Mouse (Mus musculus) hindbrain, embryonic 10.5 days (tissue): Measurements from ENCODE around the gene Spout1. TPM values are rescaled to one million over a fixed set of nuclear protein-coding genes. Genes with fewer than 3 reads are reported as not detected.
A peak's percentile ranks its signal among the peaks of the same experiment; 100 is the strongest.
"Not testable (repeated sequence)": the region's sequence is repeated elsewhere in the genome, so short reads cannot be mapped to it uniquely, and the experiment has no call there.

ENCODE experiments used
- DNase-seq: peaks from one replicate; pipeline ENCODE4 v3.0.0-alpha.2; 2017; ENCODE audit warnings: low spot score
- H3K27ac ChIP-seq: fragments of 300-500 bp; sonication (generic); 2 replicates; pipeline ENCODE4 v1.5.1; 2016; ENCODE audit warnings: mild to moderate bottlenecking, moderate library complexity
- H3K27me3 ChIP-seq: fragments of 300-500 bp; sonication (generic); 2 replicates; pipeline ENCODE4 v1.6.1; 2016; ENCODE audit warnings: mild to moderate bottlenecking; ENCODE audit not compliant: poor library complexity, insufficient read depth, severe bottlenecking
- H3K36me3 ChIP-seq: fragments of 300-500 bp; sonication (generic); 2 replicates; pipeline ENCODE4 v1.6.1; 2016; ENCODE audit warnings: mild to moderate bottlenecking, moderate library complexity
- H3K4me1 ChIP-seq: fragments of 300-500 bp; sonication (generic); replicated peaks from 2 replicates; pipeline ENCODE4 v1.6.1; 2016; ENCODE audit warnings: mild to moderate bottlenecking
- H3K4me3 ChIP-seq: fragments of 300-500 bp; sonication (generic); 2 replicates; pipeline ENCODE4 v1.5.1; 2016; ENCODE audit warnings: mild to moderate bottlenecking, moderate library complexity
- H3K9me3 ChIP-seq: fragments of 300-500 bp; sonication (generic); 2 replicates; pipeline ENCODE4 v1.6.1; 2016; ENCODE audit warnings: mild to moderate bottlenecking, moderate library complexity
- WGBS: fragments of 180-500 bp; shearing (Covaris S2); methylation state at CpG from one replicate; pipeline ENCODE4 v1.1.7; 2016; 5-methylcytosine and 5-hydroxymethylcytosine counted together
- polyA plus RNA-seq: library from polyadenylated mRNA; unstranded; fragments of >200 nt; fragmentation: Nextera tagmentation; extraction: Ambion mirVana; gene quantifications from 2 replicates; pipeline ENCODE4 v1.2.1, GENCODE M21; 2016

Gene Spout1
- polyA plus RNA-seq, 1 experiment from 2014 or later, result 79.7 TPM

DNA sequence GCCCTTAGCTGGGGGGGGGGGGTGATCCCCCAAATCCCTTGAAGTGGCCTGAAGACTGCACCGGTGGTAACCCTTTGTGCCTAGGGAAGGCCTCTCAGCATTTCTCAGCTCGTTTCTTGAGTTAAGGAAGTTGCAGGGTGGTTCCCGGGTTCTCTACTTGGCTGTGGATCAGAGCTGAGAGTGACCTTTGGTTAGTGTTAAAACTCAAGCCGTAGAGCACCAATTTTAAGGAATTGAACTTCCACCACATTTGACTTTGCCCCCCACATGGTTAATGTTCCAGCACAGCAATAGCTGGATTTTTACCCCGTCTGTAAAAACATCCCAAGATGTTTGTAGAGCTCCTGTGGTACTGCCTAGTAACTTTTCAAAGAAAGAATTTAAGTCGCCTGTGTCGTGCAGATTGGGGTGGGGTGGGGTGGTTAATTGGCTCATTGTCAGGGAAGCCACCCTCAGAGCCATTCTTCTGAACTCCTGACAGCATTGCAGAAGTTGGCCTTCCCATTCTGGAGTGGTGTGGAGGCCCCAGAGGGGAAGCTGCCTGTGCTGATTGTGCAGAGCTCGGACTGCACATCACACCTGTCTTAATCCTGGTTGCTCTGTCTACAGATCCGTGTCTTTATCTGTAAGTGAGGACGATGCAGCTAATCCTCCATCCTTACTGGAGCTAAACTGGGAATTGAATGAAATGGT, 43.2 kb downstream of the Spout1 start:
- DNase-seq, result no peak
- Histone ChIP-seq H3K27me3 (no peaks in the 10 kb centered on the region), H3K27ac (peak overlapping the region; percentile 94; the same call in 1 of the 2 replicates), H3K4me1 (peaks cover 26% of the 10 kb centered on the region), H3K36me3 (peaks cover 45% of the 10 kb centered on the region), H3K4me3 (peak overlapping the region; percentile 97), H3K9me3 (no peaks in the 10 kb centered on the region)
- 69% methylated on average over 10 of the region's 10 CpGs for WGBS

DNA sequence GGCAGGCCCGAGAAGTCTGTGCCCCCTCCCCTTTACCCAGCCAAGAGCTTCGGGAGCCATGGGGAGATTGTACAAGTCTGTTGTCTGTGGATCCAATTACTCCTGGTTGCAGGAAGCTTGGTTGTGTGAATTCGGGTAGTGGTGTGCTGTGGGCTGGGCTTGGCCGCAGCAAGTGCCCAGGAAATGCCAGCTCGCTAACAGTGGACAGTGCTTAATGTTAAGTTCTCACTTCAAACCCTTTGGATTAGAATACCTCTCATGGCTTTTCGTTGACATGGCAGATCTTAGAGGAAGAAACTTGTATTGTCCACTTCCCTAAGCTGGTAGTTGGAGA, 43.9 kb downstream of the Spout1 start:
- peak overlapping the region; percentile 97 for H3K4me3 ChIP-seq
- H3K4me1 ChIP-seq, result peaks cover 26% of the 10 kb centered on the region
- no peaks in the 10 kb centered on the region for H3K27me3 ChIP-seq
- H3K36me3 ChIP-seq, result peaks cover 40% of the 10 kb centered on the region
- peak overlapping the region; percentile 94 for H3K27ac ChIP-seq
- H3K9me3 ChIP-seq, result no peaks in the 10 kb centered on the region
- 34% methylated on average over 6 of the region's 6 CpGs for WGBS
- no peak for DNase-seq

DNA sequence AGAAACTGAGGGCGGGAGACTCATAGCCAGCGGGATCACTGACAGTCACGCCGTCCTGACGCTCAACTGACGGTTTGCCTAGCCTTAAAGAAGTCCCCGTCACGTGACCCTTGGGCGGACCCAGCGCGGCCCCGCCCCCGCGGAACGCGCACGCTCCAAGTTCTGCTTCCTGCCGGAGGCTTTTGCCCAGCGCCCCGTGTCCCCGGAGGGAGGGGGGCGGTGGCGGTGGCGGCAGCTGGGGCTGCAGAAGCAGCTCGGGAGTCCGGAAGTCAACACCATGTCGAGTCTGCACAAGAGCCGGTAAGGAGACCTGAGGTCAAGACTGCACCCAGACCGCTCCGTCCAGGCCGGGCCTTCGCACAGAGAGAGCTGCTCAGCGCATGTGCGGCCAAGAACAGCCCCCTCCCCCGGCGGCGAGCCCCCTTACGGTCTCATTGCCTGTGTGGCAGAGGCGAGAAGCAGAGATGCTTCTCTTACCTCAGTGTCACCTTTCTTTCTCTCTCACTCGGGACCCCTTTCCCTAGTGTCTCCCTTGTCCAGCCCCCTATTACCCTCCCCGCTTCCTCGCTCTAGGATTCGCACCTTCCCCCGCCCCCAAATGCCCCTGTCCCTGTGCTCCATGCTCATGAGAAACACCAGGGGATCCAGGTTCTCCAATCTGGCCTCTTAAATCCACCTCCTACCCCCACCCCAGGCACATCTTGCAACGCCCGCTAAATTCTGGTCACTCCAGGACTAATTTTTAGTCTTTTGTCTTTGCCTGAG, 44.5 kb downstream of the Spout1 start, which contains the start of gene Tbc1d13:
Gene Tbc1d13, plus strand, starts transcription at position 134 of the 765 bp plus-strand sequence.
- Histone ChIP-seq H3K27me3 (no peaks in the 10 kb centered on the region), H3K27ac (peak within 1 kb of the TSS; percentile 94), H3K36me3 (peaks cover 36% of the 10 kb centered on the region), H3K4me1 (peaks cover 26% of the 10 kb centered on the region), H3K9me3 (no peaks in the 10 kb centered on the region), H3K4me3 (peak within 1 kb of the TSS; percentile 97)
- under 1% methylated on average over 46 of the region's 46 CpGs for WGBS
- peak; percentile 96 for DNase-seq

DNA sequence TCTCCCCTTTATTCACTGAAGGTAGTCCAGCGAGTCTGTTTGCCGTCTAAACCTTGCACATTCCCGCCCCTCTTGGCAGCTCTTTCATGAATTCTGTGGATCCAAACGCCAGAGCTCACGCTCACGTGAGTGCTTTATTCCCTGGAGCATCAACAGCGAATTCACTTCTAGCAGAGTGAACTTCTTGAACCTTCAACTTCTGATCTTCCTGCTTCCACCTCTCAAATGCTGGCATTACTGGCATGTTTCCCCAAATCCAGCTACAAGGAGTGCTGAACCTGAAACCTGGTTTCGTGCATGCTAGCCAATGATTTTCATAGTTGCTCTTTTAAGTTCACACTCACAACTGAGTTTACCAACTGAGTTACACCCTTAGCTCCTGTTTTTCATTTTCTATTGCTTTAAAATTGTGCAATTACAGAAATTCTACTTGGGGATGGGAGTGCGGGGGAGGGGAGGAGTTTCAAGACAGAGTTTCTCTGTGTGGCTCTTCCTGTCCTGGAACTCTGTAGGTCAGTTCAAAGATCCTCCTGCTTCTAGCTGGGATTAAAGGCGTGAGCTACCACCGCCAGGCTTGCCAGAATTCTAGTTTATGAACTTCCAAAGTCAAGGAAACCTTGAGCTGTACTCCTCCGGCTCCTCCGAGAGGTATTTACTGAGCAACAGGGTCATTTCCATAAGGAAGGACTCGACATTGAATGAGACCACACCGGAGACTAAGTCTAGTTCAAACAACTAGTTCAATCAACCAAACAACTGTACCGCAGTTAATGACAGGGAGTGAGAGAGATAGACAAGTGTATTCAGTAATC, 45.3 kb downstream of the Spout1 start:
- Histone ChIP-seq H3K36me3 (peaks cover 29% of the 10 kb centered on the region), H3K27ac (peak overlapping the region; percentile 94), H3K9me3 (no peaks in the 10 kb centered on the region), H3K27me3 (no peaks in the 10 kb centered on the region), H3K4me3 (peak overlapping the region; percentile 97), H3K4me1 (peaks cover 26% of the 10 kb centered on the region)
- 29% methylated on average over 16 of the region's 16 CpGs for WGBS
- no peak for DNase-seq

DNA sequence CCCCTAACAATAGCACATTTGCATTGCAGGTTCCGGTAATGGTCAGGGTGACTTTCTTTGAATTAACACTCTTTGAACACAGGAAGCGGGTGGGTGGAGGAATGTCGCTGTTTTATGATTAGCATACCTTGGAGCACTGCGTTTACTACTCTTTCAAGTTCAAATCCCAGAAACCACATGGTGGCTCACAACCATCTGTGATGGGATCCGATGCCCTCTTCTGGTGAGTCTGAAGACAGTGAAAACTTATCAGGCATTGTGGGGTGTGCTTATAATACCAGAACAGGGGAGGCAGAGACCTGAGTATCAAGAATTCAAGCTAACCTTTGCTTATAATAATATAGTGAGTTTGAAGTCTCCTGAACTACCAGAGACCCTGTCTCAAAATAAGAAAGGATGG, 47.0 kb downstream of the Spout1 start:
- not testable (repeated sequence) for H3K27ac ChIP-seq, DNase-seq, H3K27me3 ChIP-seq, H3K9me3 ChIP-seq, H3K4me3 ChIP-seq
- Histone ChIP-seq H3K36me3 (peaks cover 12% of the 10 kb centered on the region), H3K4me1 (peaks cover 26% of the 10 kb centered on the region)
- WGBS, result 73% methylated on average over 5 of the region's 5 CpGs

DNA sequence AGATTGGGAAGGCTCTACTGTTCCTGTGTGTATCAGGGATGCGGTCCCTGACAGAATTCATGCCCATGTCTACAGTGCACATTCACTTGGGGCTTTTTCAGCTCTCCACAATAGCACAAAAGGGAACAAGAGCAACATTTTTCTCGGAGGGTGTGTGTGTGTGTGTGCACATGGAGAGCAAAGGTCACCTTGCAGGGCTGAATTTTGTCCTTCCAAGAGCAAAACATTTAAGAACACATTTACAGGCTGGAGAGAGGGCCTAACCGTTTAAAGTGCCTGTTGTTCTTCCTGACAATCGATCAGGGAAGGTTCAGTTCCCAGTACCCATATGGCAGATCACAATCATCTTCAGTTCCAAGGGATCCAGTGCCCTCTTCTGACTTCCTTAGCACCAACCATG, 48.1 kb downstream of the Spout1 start:
- H3K4me1 ChIP-seq, result peaks cover 24% of the 10 kb centered on the region
- no peaks in the 10 kb centered on the region for H3K27me3 ChIP-seq
- 84% methylated on average over 4 of the region's 4 CpGs for WGBS
- no peak overlapping the region for H3K27ac ChIP-seq
- no peaks in the 10 kb centered on the region for H3K9me3 ChIP-seq
- peaks cover under 1% of the 10 kb centered on the region; the same call in 1 of the 2 replicates for H3K36me3 ChIP-seq
- no peak for DNase-seq
- no peak overlapping the region for H3K4me3 ChIP-seq

DNA sequence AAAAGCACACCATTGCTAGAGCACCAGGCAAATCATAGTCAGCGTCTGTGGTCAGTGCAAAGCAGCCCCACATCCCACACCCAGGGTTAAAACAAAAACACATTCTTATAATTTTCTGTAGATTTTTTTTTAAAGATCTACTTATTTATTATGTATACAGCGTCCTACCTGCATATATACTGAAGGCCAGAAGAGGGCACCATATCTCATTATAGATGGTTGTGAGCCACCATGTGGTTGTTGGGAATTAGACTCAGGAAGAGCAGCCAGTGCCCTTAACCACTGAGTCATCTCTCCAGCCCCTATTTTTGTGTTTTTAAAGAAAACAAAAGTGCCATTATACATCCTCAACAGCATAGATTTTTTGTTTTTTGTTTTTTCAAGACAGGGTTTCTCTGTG, 49.5 kb downstream of the Spout1 start:
- H3K36me3 ChIP-seq, result no peaks in the 10 kb centered on the region
- peak; percentile 14 for DNase-seq

DNA sequence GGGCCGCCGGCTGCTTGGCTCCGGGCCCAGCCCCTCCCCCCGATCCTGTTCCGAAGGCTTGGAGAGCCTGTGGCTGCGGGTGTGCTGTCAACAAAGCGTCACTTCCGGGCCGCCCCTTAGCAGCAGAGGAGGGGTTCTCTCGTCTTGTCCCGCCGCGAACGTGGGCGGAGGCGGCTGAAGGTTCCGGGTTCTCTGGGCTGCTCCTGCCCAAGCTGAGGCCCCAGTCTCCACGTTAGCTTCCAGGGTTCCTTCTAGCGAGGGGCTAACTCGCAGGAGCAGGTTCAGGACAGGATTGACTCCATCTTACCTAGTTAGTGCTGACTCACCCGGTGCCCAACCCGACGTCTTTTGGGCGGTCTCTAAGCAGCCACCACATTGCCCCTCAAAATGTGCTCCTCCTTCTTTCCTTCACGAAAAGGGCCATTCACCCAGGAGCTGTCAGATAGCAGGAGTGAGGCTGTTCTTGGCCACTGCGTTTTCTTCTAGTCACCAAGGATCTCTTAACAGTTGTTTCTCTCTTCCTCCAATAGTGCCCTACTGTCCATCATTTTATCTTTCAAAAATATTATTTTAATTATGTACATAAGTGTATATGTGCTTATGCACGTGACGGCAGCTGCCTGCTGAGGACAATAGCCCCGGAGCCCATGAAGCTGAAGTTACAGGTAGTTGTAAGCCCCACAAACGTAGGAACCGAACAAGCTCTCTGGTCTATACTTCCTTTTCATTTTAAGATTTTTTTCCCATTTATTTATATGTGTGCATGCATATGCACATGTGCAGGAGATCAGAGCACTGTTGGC, 53.6 kb downstream of the Spout1 start, which contains the start of gene Zer1:
Gene Zer1, minus strand, starts transcription at position 114 of the 803 bp plus-strand sequence.
- 10% methylated on average over 31 of the region's 31 CpGs for WGBS
- Histone ChIP-seq H3K4me3 (peak within 1 kb of the TSS; percentile 93), H3K27ac (peak within 1 kb of the TSS; percentile 95), H3K4me1 (peaks cover 36% of the 10 kb centered on the region), H3K36me3 (0 out of 2 replicates have a peak, but pooled peaks cover 5% of the 10 kb centered on the region), H3K27me3 (no peaks in the 10 kb centered on the region), H3K9me3 (no peaks in the 10 kb centered on the region)
- DNase-seq, result peak; percentile 93

More for the DNA sequence above, 49.5 kb downstream of the Spout1 start:
- Histone ChIP-seq H3K4me3 (no peak overlapping the region), H3K27ac (no peak overlapping the region), H3K4me1 (peaks cover 24% of the 10 kb centered on the region), H3K9me3 (no peaks in the 10 kb centered on the region), H3K27me3 (no peaks in the 10 kb centered on the region)
- WGBS, result 31% methylated on average over 2 of the region's 2 CpGs

DNA sequence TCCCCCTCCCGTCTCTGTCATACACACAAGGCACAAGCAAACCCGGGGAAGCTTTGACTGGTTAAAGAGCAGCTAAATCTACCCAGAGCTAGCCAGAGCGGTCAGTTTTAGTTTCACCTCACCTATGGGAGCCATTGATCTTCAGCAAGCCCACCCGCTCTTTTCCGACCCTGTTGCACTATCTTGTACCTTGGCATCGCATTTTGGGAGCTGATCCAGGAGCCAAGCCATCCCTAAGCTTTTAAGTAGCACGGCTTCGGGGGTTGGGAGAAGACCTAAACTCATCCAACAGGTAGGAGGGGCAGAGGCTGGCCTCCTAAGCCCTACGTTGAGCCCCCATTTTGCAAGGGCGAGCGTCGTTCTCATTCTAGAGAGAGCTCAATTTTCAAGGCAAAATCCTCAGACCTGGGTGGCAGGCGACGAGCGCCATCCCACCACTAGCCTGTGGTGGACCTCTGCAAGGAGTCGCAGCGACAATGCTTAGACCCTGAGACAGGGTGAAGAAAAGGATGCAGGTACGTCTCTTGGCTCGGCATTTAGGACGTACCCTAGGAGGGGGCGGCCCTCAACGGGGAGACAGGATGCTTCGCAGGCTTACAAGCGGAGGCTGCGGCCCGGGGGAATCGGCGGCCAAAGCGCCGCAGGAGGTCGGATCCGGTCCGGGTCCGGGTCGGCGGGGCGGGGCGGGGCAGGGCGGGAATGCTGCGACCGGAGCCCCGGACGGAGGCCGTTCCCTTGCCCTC, 54.4 kb downstream of the Spout1 start:
- DNase-seq, result no peak
- 2% methylated on average over 44 of the region's 44 CpGs for WGBS
- H3K27me3 ChIP-seq, result no peaks in the 10 kb centered on the region
- peak overlapping the region; percentile 93 for H3K4me3 ChIP-seq
- no peaks in the 10 kb centered on the region for H3K9me3 ChIP-seq
- H3K36me3 ChIP-seq, result 0 out of 2 replicates have a peak, but pooled peaks cover 5% of the 10 kb centered on the region
- H3K4me1 ChIP-seq, result peaks cover 43% of the 10 kb centered on the region
- peak overlapping the region; percentile 95 for H3K27ac ChIP-seq
